Mouse (Mus musculus): ENCODE results near the gene Cers1. TPM values are rescaled to one million over a fixed set of nuclear protein-coding genes. Genes with fewer than 3 reads are reported as not detected.

The Cers1 gene
- total and polyA plus RNA-seq, 3 experiments, result 0.13 TPM; not detected in 2

DNA sequence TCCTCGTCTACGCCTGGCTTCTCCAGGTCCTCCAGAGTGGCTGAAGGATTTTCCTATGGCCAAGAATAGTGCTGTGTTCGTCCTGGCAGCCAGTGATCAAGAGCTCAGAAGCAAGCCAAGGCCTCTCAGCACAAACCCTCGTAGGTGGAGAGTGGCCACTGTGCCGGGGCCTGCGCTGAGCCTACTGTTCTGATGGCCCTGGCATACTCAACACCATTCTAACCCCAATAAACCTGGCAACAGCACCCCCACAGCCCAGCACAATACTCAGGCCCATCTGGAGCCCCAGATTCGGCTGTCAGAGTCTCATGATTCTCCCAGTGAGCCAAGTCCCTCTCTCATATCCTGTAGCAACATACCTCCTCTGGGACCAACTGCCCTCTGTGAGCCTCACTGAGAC, 25.1 kb downstream of the Cers1 start:
- H3K27me3 ChIP-seq (replicated peaks), result no peaks in the 10 kb centered on the region
- no peak overlapping the region for H3K27ac ChIP-seq (ENCODE audit: insufficient read depth, low read depth)
- peaks cover 89 to 98% of the 10 kb centered on the region in 2 experiments for H3K36me3 ChIP-seq (replicated peaks in 1 of 2; ENCODE audit: control insufficient read depth in 1 of 2, insufficient read depth in 1 of 2, low read length in 1 of 2)
- H3K9me3 ChIP-seq (replicated peaks; ENCODE audit: low read length), result no peaks in the 10 kb centered on the region
- in situ Hi-C loops (cut with MboI; ENCODE audit: low pct_ligation_motif_present, low pct_unique_long_range_greater_than_20kb, low sequenced_read_pairs), result no loop called here
- H3K4me1 ChIP-seq (ENCODE audit: control insufficient read depth in 1 of 2, insufficient read depth in 2 of 2), result no peaks in the 10 kb centered on the region; a peak in 1 of 4 replicates
- no peak for DNase-seq (ENCODE audit: extremely low read depth)
- H3K79me2 ChIP-seq (replicated peaks; ENCODE audit: control insufficient read depth, extremely low read depth, insufficient read depth, poor library complexity, severe bottlenecking), result peaks cover 20% of the 10 kb centered on the region
- no peak overlapping the region for H3K4me3 ChIP-seq (replicated peaks in 1 of 3; ENCODE audit: low read depth in 2 of 3, low read length in 2 of 3, poor library complexity in 1 of 3)
- no peak overlapping the region for H3K9ac ChIP-seq (ENCODE audit: insufficient read depth, low read depth)
- dilution Hi-C loops (cut with MboI; ENCODE audit: extremely low pct_ligation_motif_present, extremely low pct_unique_long_range_greater_than_20kb, low sequenced_read_pairs), result no loop called here
- no peak overlapping the region for H3K4me2 ChIP-seq (ENCODE audit: insufficient read depth, low read depth, poor library complexity, severe bottlenecking)
- TF ChIP-seq JUN (IDR thresholded peaks at IDR 0.05; ENCODE audit: insufficient read depth, low read depth, low read length) (no peak), POLR2A (IDR thresholded peaks at IDR 0.05; ENCODE audit: low read depth, low read length) (no peak), RAD21 (IDR thresholded peaks at IDR 0.05; ENCODE audit: low read depth, low read length) (no peak), MAZ (IDR thresholded peaks at IDR 0.05; ENCODE audit: low read depth, low read length) (no peak), JUND (conservative IDR thresholded peaks at IDR 0.05; ENCODE audit: low read depth, low read length) (no peak), USF2 (conservative IDR thresholded peaks at IDR 0.05; ENCODE audit: low read depth, low read length) (no peak), KAT2A (IDR thresholded peaks at IDR 0.05; ENCODE audit: insufficient replicate concordance, low read length) (no peak), ZNF384 (IDR thresholded peaks at IDR 0.05; ENCODE audit: low read depth, low read length) (no peak), ZKSCAN1 (IDR thresholded peaks at IDR 0.05; ENCODE audit: borderline replicate concordance, low read depth, low read length) (no peak), EP300 (IDR thresholded peaks at IDR 0.05; ENCODE audit: low read length) (no peak), CTCF (conservative IDR thresholded peaks at IDR 0.05 in 1 of 2, IDR thresholded peaks at IDR 0.05 in 1 of 2; ENCODE audit: low read depth in 2 of 2, low read length in 2 of 2) (no peak), CHD2 (IDR thresholded peaks at IDR 0.05; ENCODE audit: low read length) (no peak), SMC3 (IDR thresholded peaks at IDR 0.05; ENCODE audit: low read depth, low read length) (no peak)

DNA sequence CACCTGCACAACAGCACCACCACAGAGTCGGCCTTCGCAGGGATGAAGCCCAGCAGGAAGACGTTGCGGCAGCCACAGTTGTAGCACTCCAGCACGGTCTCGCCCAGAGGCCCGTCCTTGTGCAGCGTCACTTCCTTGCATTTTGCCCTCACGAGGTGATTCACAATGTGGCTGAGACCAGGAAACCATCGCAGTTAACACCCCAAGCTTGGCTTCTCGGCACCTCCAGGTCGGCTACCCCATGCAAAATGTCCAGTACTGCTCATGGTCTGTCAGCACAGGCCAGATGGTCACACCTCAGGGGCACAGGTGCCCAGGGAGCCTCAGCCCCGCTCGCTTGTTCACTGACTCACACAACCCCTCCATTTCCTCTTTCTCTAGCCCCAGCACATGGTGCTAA, 26.4 kb downstream of the Cers1 start:
- H3K9ac ChIP-seq (ENCODE audit: insufficient read depth, low read depth), result no peak overlapping the region
- peaks cover 82 to 97% of the 10 kb centered on the region in 2 experiments for H3K36me3 ChIP-seq (replicated peaks in 1 of 2; ENCODE audit: control insufficient read depth in 1 of 2, insufficient read depth in 1 of 2, low read length in 1 of 2)
- no peak overlapping the region for H3K4me2 ChIP-seq (ENCODE audit: insufficient read depth, low read depth, poor library complexity, severe bottlenecking)
- DNase-seq (ENCODE audit: extremely low read depth), result no peak
- H3K27ac ChIP-seq (ENCODE audit: insufficient read depth, low read depth), result no peak overlapping the region
- TF ChIP-seq JUN (IDR thresholded peaks at IDR 0.05; ENCODE audit: insufficient read depth, low read depth, low read length), result no peak
- TF ChIP-seq ZMIZ1 (IDR thresholded peaks at IDR 0.05; ENCODE audit: low read depth, low read length), result no peak
- TF ChIP-seq USF2 (conservative IDR thresholded peaks at IDR 0.05; ENCODE audit: low read depth, low read length), result no peak
- TF ChIP-seq SIN3A (IDR thresholded peaks at IDR 0.05; ENCODE audit: low read length), result no peak
- no peak for TF ChIP-seq HCFC1 (IDR thresholded peaks at IDR 0.05; ENCODE audit: low read depth, low read length)
- TF ChIP-seq EP300 (IDR thresholded peaks at IDR 0.05; ENCODE audit: low read length), result no peak
- no peak for TF ChIP-seq ZKSCAN1 (IDR thresholded peaks at IDR 0.05; ENCODE audit: borderline replicate concordance, low read depth, low read length)
- no peak for TF ChIP-seq MXI1 (IDR thresholded peaks at IDR 0.05; ENCODE audit: low read depth, low read length)
- no peak for TF ChIP-seq UBTF (IDR thresholded peaks at IDR 0.05; ENCODE audit: low read depth, low read length)
- TF ChIP-seq TCF12 (IDR thresholded peaks at IDR 0.05; ENCODE audit: low read depth, low read length), result no peak
- TF ChIP-seq MAX (IDR thresholded peaks at IDR 0.05; ENCODE audit: low read length), result no peak
- TF ChIP-seq MYC (IDR thresholded peaks at IDR 0.05; ENCODE audit: low read depth, low read length), result no peak
- no peak for TF ChIP-seq USF1 (IDR thresholded peaks at IDR 0.05; ENCODE audit: low read depth, low read length)
- TF ChIP-seq NELFE (IDR thresholded peaks at IDR 0.05; ENCODE audit: low read depth, low read length), result no peak
- TF ChIP-seq GABPA (IDR thresholded peaks at IDR 0.05; ENCODE audit: insufficient replicate concordance, low read depth, low read length), result no peak
- no peaks in the 10 kb centered on the region for H3K9me3 ChIP-seq (replicated peaks; ENCODE audit: low read length)
- dilution Hi-C loops (cut with MboI; ENCODE audit: extremely low pct_ligation_motif_present, extremely low pct_unique_long_range_greater_than_20kb, low sequenced_read_pairs), result no loop called here
- H3K27me3 ChIP-seq (replicated peaks), result no peaks in the 10 kb centered on the region
- peaks cover 0 to 12% of the 10 kb centered on the region in 2 experiments; a peak in 2 of 4 replicates for H3K4me1 ChIP-seq (ENCODE audit: control insufficient read depth in 1 of 2, insufficient read depth in 2 of 2)
- H3K4me3 ChIP-seq (replicated peaks in 1 of 3; ENCODE audit: low read depth in 2 of 3, low read length in 2 of 3, poor library complexity in 1 of 3), result no peak overlapping the region
- peaks cover 33% of the 10 kb centered on the region for H3K79me2 ChIP-seq (replicated peaks; ENCODE audit: control insufficient read depth, extremely low read depth, insufficient read depth, poor library complexity, severe bottlenecking)
- in situ Hi-C loops (cut with MboI; ENCODE audit: low pct_ligation_motif_present, low pct_unique_long_range_greater_than_20kb, low sequenced_read_pairs), result no loop called here
